Mouse (Mus musculus): ENCODE data around the gene Tex261.
"Not testable (repeated sequence)": the region's sequence is repeated elsewhere in the genome, so short reads cannot be mapped to it uniquely, and the experiment has no call there.

The Tex261 gene

GRCm38 (mm10) chr6:83775638-83776293 is at the start of gene Tex261:
Gene Tex261, minus strand, starts transcription at chr6:83775813.
- DNase-seq (ENCODE audit: low spot score): peak; percentile 78

GRCm38 (mm10) chr6:83821856-83822255 is 46.2 kb upstream of the Tex261 start:
- no peak for DNase-seq (ENCODE audit: low spot score)

- DNase-seq (ENCODE audit: low spot score): no peak
Measured at GRCm38 (mm10) chr6:83820727-83821515, 45.3 kb upstream of the Tex261 start.

GRCm38 (mm10) chr6:83818996-83819395 is 43.4 kb upstream of the Tex261 start:
- DNase-seq (ENCODE audit: low spot score): no peak

GRCm38 (mm10) chr6:83815801-83816200 is 40.2 kb upstream of the Tex261 start:
- no peak for DNase-seq (ENCODE audit: low spot score)

GRCm38 (mm10) chr6:83802846-83803245 is 27.2 kb upstream of the Tex261 start:
- no peak for DNase-seq (ENCODE audit: low spot score)

GRCm38 (mm10) chr6:83802033-83802432 is 26.4 kb upstream of the Tex261 start:
- DNase-seq (ENCODE audit: low spot score): no peak

- no peak for DNase-seq (ENCODE audit: low spot score)
Measured at GRCm38 (mm10) chr6:83796686-83797085, 21.1 kb upstream of the Tex261 start.

GRCm38 (mm10) chr6:83795492-83795900 is 19.9 kb upstream of the Tex261 start:
- DNase-seq (ENCODE audit: low spot score): no peak

GRCm38 (mm10) chr6:83794760-83795296 is 19.2 kb upstream of the Tex261 start, which contains the start of gene Nagk:
Gene Nagk, plus strand, starts transcription at chr6:83794982.
- DNase-seq (ENCODE audit: low spot score): peak; percentile 85

- DNase-seq (ENCODE audit: low spot score): no peak
Measured at GRCm38 (mm10) chr6:83791251-83791890, 15.8 kb upstream of the Tex261 start.

GRCm38 (mm10) chr6:83790533-83790932 is 14.9 kb upstream of the Tex261 start:
- DNase-seq (ENCODE audit: low spot score): not testable (repeated sequence)

- no peak for DNase-seq (ENCODE audit: low spot score)
Measured at GRCm38 (mm10) chr6:83788554-83788953, 12.9 kb upstream of the Tex261 start.

- DNase-seq (ENCODE audit: low spot score): no peak
Measured at GRCm38 (mm10) chr6:83786426-83786825, 10.8 kb upstream of the Tex261 start.

GRCm38 (mm10) chr6:83779026-83779425 is 3.4 kb upstream of the Tex261 start:
- peak; percentile 29 for DNase-seq (ENCODE audit: low spot score)

- DNase-seq (ENCODE audit: low spot score): no peak
Measured at GRCm38 (mm10) chr6:83778306-83778705, 2.7 kb upstream of the Tex261 start.

GRCm38 (mm10) chr6:83774781-83775563 is 641 bp downstream of the Tex261 start:
- no peak for DNase-seq (ENCODE audit: low spot score)

GRCm38 (mm10) chr6:83774126-83774525 is 1.5 kb downstream of the Tex261 start:
- no peak for DNase-seq (ENCODE audit: low spot score)

GRCm38 (mm10) chr6:83768485-83768884 is 7.1 kb downstream of the Tex261 start:
- no peak for DNase-seq (ENCODE audit: low spot score)

- no peak for DNase-seq (ENCODE audit: low spot score)
Measured at GRCm38 (mm10) chr6:83766982-83767381, 8.6 kb downstream of the Tex261 start.

- DNase-seq (ENCODE audit: low spot score): no peak
Measured at GRCm38 (mm10) chr6:83762880-83763431, 12.7 kb downstream of the Tex261 start.

Data from spleen, adult 12 weeks (tissue).